Mouse (Mus musculus): ENCODE data around the gene Acer3.

GRCm38 (mm10) chr7:98201493-98202028, 119.4 kb downstream of the Acer3 start:
- no peak for TF ChIP-seq CTCF (IDR thresholded peaks at IDR 0.05; ENCODE audit: extremely low read depth, insufficient read length, insufficient replicate concordance, low read depth, low read length)
- TF ChIP-seq POLR2A (IDR thresholded peaks at IDR 0.05; ENCODE audit: low read depth, low read length), result no peak

All from small intestine, adult 2 months (tissue).